Mouse (Mus musculus): Measurements from ENCODE around the gene Hoxb3. TPM values are rescaled to one million over a fixed set of nuclear protein-coding genes. Genes with fewer than 3 reads are reported as not detected.

Gene Hoxb3
- polyA plus RNA-seq, 1 experiment from 2014 or later, result 3.6 TPM

GRCm38 (mm10) chr11:96374810-96375209 lies 51.7 kb downstream of the Hoxb3 start:
- Histone ChIP-seq H3K9ac (replicated peaks; ENCODE audit: low read depth, low read length) (no peak overlapping the region), H3K36me3 (ENCODE audit: control insufficient read depth, insufficient read depth, low read length) (no peaks in the 10 kb centered on the region), H3K9me3 (ENCODE audit: control insufficient read depth, low read depth, low read length) (no peaks in the 10 kb centered on the region), H3K27ac (ENCODE audit: low read length) (no peak overlapping the region), H3K27me3 (ENCODE audit: control insufficient read depth, insufficient read depth, low read length) (no peaks in the 10 kb centered on the region), H3K4me3 (ENCODE audit: low read depth, low read length) (no peak overlapping the region), H3K4me1 (ENCODE audit: control insufficient read depth, insufficient read depth, low read length) (peaks cover 10% of the 10 kb centered on the region; the same call in 1 of the 2 replicates), H3K4me2 (replicated peaks; ENCODE audit: low read depth, low read length) (no peak overlapping the region)
- WGBS, result 52% methylated on average over 7 of the region's 7 CpGs
- no peak for ATAC-seq (ENCODE audit: insufficient number of reproducible peaks, insufficient read depth, low FRiP score, low read depth)

DNA sequence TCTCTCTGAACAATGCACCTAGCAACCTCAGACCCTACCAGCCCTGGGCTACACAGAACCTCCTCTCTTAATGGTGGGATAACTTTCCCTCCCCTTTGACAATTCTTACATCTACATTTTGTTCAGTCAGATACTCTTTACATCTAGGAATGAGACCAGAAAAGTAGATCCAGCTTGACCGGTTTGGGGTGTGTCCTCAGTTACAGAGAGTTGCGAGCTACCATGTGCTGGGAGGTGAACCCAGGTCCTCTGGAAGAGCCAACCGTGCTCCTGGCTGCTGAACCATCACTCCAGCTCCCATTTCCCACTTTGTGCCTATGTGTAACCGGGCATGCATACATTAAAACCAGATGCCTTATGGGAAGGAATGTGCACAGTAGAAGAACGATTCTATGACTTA lies 60.3 kb downstream of the Hoxb3 start:
- Histone ChIP-seq H3K4me2 (replicated peaks; ENCODE audit: low read depth, low read length) (no peak overlapping the region), H3K4me1 (ENCODE audit: control insufficient read depth, insufficient read depth, low read length) (peaks cover 12% of the 10 kb centered on the region; the same call in 1 of the 2 replicates), H3K9me3 (ENCODE audit: control insufficient read depth, low read depth, low read length) (no peaks in the 10 kb centered on the region), H3K4me3 (ENCODE audit: low read depth, low read length) (no peak overlapping the region), H3K9ac (replicated peaks; ENCODE audit: low read depth, low read length) (no peak overlapping the region), H3K27me3 (ENCODE audit: control insufficient read depth, insufficient read depth, low read length) (no peaks in the 10 kb centered on the region), H3K36me3 (ENCODE audit: control insufficient read depth, insufficient read depth, low read length) (no peaks in the 10 kb centered on the region), H3K27ac (ENCODE audit: low read length) (peak overlapping the region; percentile 39; the same call in 1 of the 2 replicates)
- 52% methylated on average over 5 of the region's 5 CpGs for WGBS
- no peak for ATAC-seq (ENCODE audit: insufficient number of reproducible peaks, insufficient read depth, low FRiP score, low read depth)

- Histone ChIP-seq H3K27ac (ENCODE audit: low read length) (no peak overlapping the region), H3K9ac (replicated peaks; ENCODE audit: low read depth, low read length) (no peak overlapping the region), H3K27me3 (ENCODE audit: control insufficient read depth, insufficient read depth, low read length) (no peaks in the 10 kb centered on the region), H3K4me1 (ENCODE audit: control insufficient read depth, insufficient read depth, low read length) (peaks cover 13% of the 10 kb centered on the region; the same call in 1 of the 2 replicates), H3K4me2 (replicated peaks; ENCODE audit: low read depth, low read length) (no peak overlapping the region), H3K9me3 (ENCODE audit: control insufficient read depth, low read depth, low read length) (no peaks in the 10 kb centered on the region), H3K4me3 (ENCODE audit: low read depth, low read length) (no peak overlapping the region), H3K36me3 (ENCODE audit: control insufficient read depth, insufficient read depth, low read length) (no peaks in the 10 kb centered on the region)
- WGBS, result 77% methylated on average over 2 of the region's 2 CpGs
- no peak for ATAC-seq (ENCODE audit: insufficient number of reproducible peaks, insufficient read depth, low FRiP score, low read depth)
Observed at GRCm38 (mm10) chr11:96387635-96388034, 64.5 kb downstream of the Hoxb3 start.

- no peaks in the 10 kb centered on the region for H3K27me3 ChIP-seq (ENCODE audit: control insufficient read depth, insufficient read depth, low read length)
- peak; percentile 83; the same call in 1 of the 2 replicates for ATAC-seq (ENCODE audit: insufficient number of reproducible peaks, insufficient read depth, low FRiP score, low read depth)
- H3K9me3 ChIP-seq (ENCODE audit: control insufficient read depth, low read depth, low read length), result no peaks in the 10 kb centered on the region
- H3K36me3 ChIP-seq (ENCODE audit: control insufficient read depth, insufficient read depth, low read length), result no peaks in the 10 kb centered on the region
- no peak overlapping the region for H3K9ac ChIP-seq (replicated peaks; ENCODE audit: low read depth, low read length)
- H3K27ac ChIP-seq (ENCODE audit: low read length), result peak overlapping the region; percentile 70
- peak overlapping the region; percentile 15; the same call in 1 of the 2 replicates for H3K4me2 ChIP-seq (replicated peaks; ENCODE audit: low read depth, low read length)
- WGBS, result 5% methylated on average over 15 of the region's 15 CpGs
- H3K4me3 ChIP-seq (ENCODE audit: low read depth, low read length), result no peak overlapping the region
- H3K4me1 ChIP-seq (ENCODE audit: control insufficient read depth, insufficient read depth, low read length), result peaks cover 23% of the 10 kb centered on the region
Observed at GRCm38 (mm10) chr11:96396772-96397626, 73.9 kb downstream of the Hoxb3 start.

MicroRNAs within 50 kb of the gene (microRNA counts, 519-probe panel; counts per million panel counts)
- 4,556 counts per million, percentile 90 among the panel's probes with 10 or more counts for microRNA mmu-miR-10a

Small RNA genes within 50 kb of the gene (microRNA-seq; reads per million reads assigned to microRNA genes)
- 57,892 reads per million, percentile 99 among the genes with 10 or more reads in this experiment for gene Mir10a

Other genes with a start within 250 kb of the Hoxb3 start
- 739 and 807 TPM in 2 replicates for gene Atp5g1, start 247.7 kb upstream of the Hoxb3 start, polyA plus RNA-seq (2014; fragmentation: Nextera tagmentation; extraction: Ambion mirVana)
- 0.15 TPM in 1 of 2 replicates, not detected in the other for gene Calcoco2, start 211.4 kb upstream of the Hoxb3 start, polyA plus RNA-seq (2014; fragmentation: Nextera tagmentation; extraction: Ambion mirVana)
- gene Ttll6, start 189.5 kb upstream of the Hoxb3 start, polyA plus RNA-seq (2014; fragmentation: Nextera tagmentation; extraction: Ambion mirVana), result 0.12 TPM in 1 of 2 replicates, not detected in the other
- not detected in 2 replicates for gene Hoxb13, start 129.0 kb upstream of the Hoxb3 start, polyA plus RNA-seq (2014; fragmentation: Nextera tagmentation; extraction: Ambion mirVana)
- 0.25 TPM in 2 replicates for gene Hoxb9, start 51.9 kb upstream of the Hoxb3 start, polyA plus RNA-seq (2014; fragmentation: Nextera tagmentation; extraction: Ambion mirVana)
- gene Hoxb8, start 41.4 kb upstream of the Hoxb3 start, polyA plus RNA-seq (2014; fragmentation: Nextera tagmentation; extraction: Ambion mirVana), result 2.3 and 2.7 TPM in 2 replicates
- 8.4 and 14.0 TPM in 2 replicates for gene Hoxb7, start 36.7 kb upstream of the Hoxb3 start, polyA plus RNA-seq (2014; fragmentation: Nextera tagmentation; extraction: Ambion mirVana)
- 12.4 TPM in 2 replicates for gene Hoxb6, start 30.9 kb upstream of the Hoxb3 start, polyA plus RNA-seq (2014; fragmentation: Nextera tagmentation; extraction: Ambion mirVana)
- 21.2 and 23.3 TPM in 2 replicates for gene Hoxb5, start 20.0 kb upstream of the Hoxb3 start, polyA plus RNA-seq (2014; fragmentation: Nextera tagmentation; extraction: Ambion mirVana)
- gene Hoxb4, start 5.1 kb upstream of the Hoxb3 start, polyA plus RNA-seq (2014; fragmentation: Nextera tagmentation; extraction: Ambion mirVana), result 3.5 and 3.7 TPM in 2 replicates
- 23.1 and 25.9 TPM in 2 replicates for gene Hoxb2, start 27.2 kb downstream of the Hoxb3 start, polyA plus RNA-seq (2014; fragmentation: Nextera tagmentation; extraction: Ambion mirVana)
- gene Hoxb1, start 42.4 kb downstream of the Hoxb3 start, polyA plus RNA-seq (2014; fragmentation: Nextera tagmentation; extraction: Ambion mirVana), result 0.22 and 0.32 TPM in 2 replicates
- gene Skap1, start 141.3 kb downstream of the Hoxb3 start, polyA plus RNA-seq (2014; fragmentation: Nextera tagmentation; extraction: Ambion mirVana), result 0.45 and 0.82 TPM in 2 replicates

All from stomach, embryonic 14.5 days (tissue).